9 mouse cellular contexts compared by ENCODE assay signal in genomic region chr7:119941569-119941968, GRCm38 (mm10). TPM values are rescaled to one million over a fixed set of nuclear protein-coding genes. Genes with fewer than 3 reads are reported as not detected.
DNase-seq lines count a peak whose midpoint lies in the region; ATAC-seq lines count a peak whose summit lies in the region.
"Had no signal": no experiment of that assay in that cellular context is flagged by ENCODE, and none has a peak within 500 bp of the region (broad histone marks: within the 10 kb centered on the region; RNA-seq: fewer than 3 reads in every experiment).

No protein-coding gene starts in this region.

- peak; percentile 44 for DNase-seq in gastrocnemius, adult 18-20 months (ENCODE audit: low spot score)
- no peak for DNase-seq in gastrocnemius, postnatal 4 days (ENCODE audit: low spot score in 2 of 2)
- DNase-seq in 3134 (ENCODE audit: extremely low read depth, insufficient read length, low spot score) = peak; percentile 20
- peak; percentile 71 for DNase-seq in adrenal gland, postnatal 14 days
- peak; percentile 78 to 87 for DNase-seq in kidney, adult 8-10 months
- no peak for DNase-seq in spleen, postnatal 14 days (ENCODE audit: low spot score in 2 of 2)
- no peak for DNase-seq in cerebellum, adult 9-10 months

- ATAC-seq in megakaryocyte, adult 5-6 weeks (ENCODE audit: poor library complexity, severe bottlenecking) = no peak
- ATAC-seq: Patski had no signal

RNA-seq across cellular contexts. Expression of gene Dcun1d3, which starts 45.5 kb away (rescaled TPM):
- total RNA-seq in gastrocnemius, adult 18-20 months (2021) = 10 to 100 TPM; 20.3 to 21.1 TPM
- total RNA-seq in gastrocnemius, postnatal 4 days (2021) = 10 to 100 TPM; 17.6 to 19.8 TPM
- 37.4 and 47.7 TPM in 2 replicates for total RNA-seq in adrenal gland, postnatal 14 days (2021)
- total RNA-seq in megakaryocyte, adult 5-6 weeks (2015) = 5.1 and 9.5 TPM in 2 replicates
- 8.7 and 10.9 TPM in 2 replicates for total RNA-seq in megakaryocyte, adult 5-6 weeks (2017)

RNA-seq across cellular contexts. Expression of gene Lyrm1, which starts 45.9 kb away (rescaled TPM):
- 10 to 100 TPM; 11.3 to 12.5 TPM for total RNA-seq in gastrocnemius, adult 18-20 months (2021)
- 1 to 10 TPM; 6.8 to 7.4 TPM for total RNA-seq in gastrocnemius, postnatal 4 days (2021)
- 7.8 and 11.9 TPM in 2 replicates for total RNA-seq in adrenal gland, postnatal 14 days (2021)
- 7.9 and 11.0 TPM in 2 replicates for total RNA-seq in megakaryocyte, adult 5-6 weeks (2015)
- total RNA-seq in megakaryocyte, adult 5-6 weeks (2017) = 10.9 and 11.0 TPM in 2 replicates

Comparison
In these comparisons a context has a peak if more than half of its experiments do, and no peak if none do; other contexts are left out.
1. DNase-seq: peak in gastrocnemius, adult 18-20 months (single experiment), 3134 (single experiment), adrenal gland, postnatal 14 days (single experiment) and kidney, adult 8-10 months (2 of 2); none in gastrocnemius, postnatal 4 days (0 of 2), spleen, postnatal 14 days (0 of 2) and cerebellum, adult 9-10 months (single experiment).